Mouse (Mus musculus) granulocyte monocyte progenitor cell, adult 5-6 weeks (primary cell): ENCODE results near the gene Dcaf12l2. TPM values are rescaled to one million over a fixed set of nuclear protein-coding genes. Genes with fewer than 3 reads are reported as not detected.

ENCODE experiments used
- ATAC-seq: replicated peaks from 2 replicates; pipeline ENCODE4 v1.8.0; 2016; ENCODE audit warnings: mild to moderate bottlenecking, moderate TSS enrichment, inconsistent platforms; ENCODE audit not compliant: poor library complexity, severe bottlenecking
- total RNA-seq, 2 experiments: library from RNA; stranded (forward) in 1 of 2; stranded (reverse) in 1 of 2; fragments of 200-712, 200-1000 nt in 1 of 2; fragments of >200 nt in 1 of 2; fragmentation: Nextera tagmentation in 1 of 2; gene quantifications; 2 replicates each; pipeline ENCODE4 v1.2.3; 2014 to 2017

Dcaf12l2 gene
- not detected in 2 replicates for total RNA-seq (2014; fragmentation: Nextera tagmentation)
- not detected in 2 replicates for total RNA-seq (2017)

- no peak for ATAC-seq
Measured at GRCm38 (mm10) chrX:44367646-44368521, at the start of gene Dcaf12l2. TSS of gene Dcaf12l2 (minus strand) at chrX:44368342.

GRCm38 (mm10) chrX:44367280-44367645 is 879 bp downstream of the Dcaf12l2 start:
- no peak for ATAC-seq
